Comparison of ENCODE assay signal across 8 mouse cellular contexts in the genomic region with DNA sequence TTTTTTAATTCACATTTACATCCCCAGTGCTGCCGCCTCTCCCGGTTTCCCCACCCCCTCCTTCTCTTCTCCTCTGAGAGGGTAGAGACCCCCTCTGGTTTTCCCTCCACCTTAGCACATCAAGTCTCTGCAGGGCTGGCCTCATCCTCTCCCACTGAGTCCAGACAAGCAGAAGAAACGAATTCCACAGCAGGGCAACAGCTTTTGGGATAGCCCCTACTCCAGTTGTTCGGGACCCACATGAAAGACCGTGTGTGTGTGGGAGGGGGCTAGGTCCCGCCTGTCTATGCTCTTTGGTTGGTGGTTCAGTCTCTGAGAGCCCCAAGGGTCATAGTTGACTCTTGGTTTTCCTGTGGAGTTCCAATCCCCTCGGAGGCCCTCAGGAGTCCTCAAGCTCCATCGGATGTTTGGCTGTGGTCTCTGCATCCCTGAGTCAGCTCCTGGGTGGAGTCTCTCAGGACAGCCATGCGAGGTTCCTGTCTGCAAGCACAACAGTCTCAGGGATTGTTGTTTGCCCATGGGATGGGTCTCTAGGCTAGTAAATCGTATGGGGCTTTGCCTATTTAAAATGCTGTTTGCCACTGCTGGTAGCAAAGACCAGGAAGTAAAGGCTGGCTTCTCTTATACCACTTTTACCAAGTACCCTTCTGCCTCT. TPM values are rescaled to one million over a fixed set of nuclear protein-coding genes. Genes with fewer than 3 reads are reported as not detected.
A peak's percentile ranks its signal among the peaks of the same experiment; 100 is the strongest.
DNase-seq lines count a peak whose midpoint lies in the region; ATAC-seq and TF ChIP-seq lines count a peak whose summit lies in the region.

No protein-coding gene starts in this region.

- peaks cover 7% of the 10 kb centered on the region for H3K4me1 ChIP-seq in testis, adult 2 months (ENCODE audit: control insufficient read depth, insufficient read depth, low read length)
- peaks cover 17% of the 10 kb centered on the region for H3K4me1 ChIP-seq in heart, embryonic 10.5 days
- H3K4me1 ChIP-seq in limb, embryonic 11.5 days (ENCODE audit: control insufficient read depth, insufficient read depth, low read length) = no peaks in the 10 kb centered on the region; the same call in 1 of the 2 replicates

- peak overlapping the region; percentile 77 for H3K9ac ChIP-seq in limb, embryonic 11.5 days (ENCODE audit: low read length)

- ATAC-seq in cerebellum, adult (ENCODE audit: insufficient number of reproducible peaks, low FRiP score, low TSS enrichment) = no peak
- ATAC-seq in limb, embryonic 11.5 days (ENCODE audit: insufficient number of reproducible peaks, low FRiP score, low TSS enrichment, low read depth) = peak; percentile 55
- no peak for ATAC-seq in activated CD4-positive, CD25-positive, alpha-beta regulatory T cell, adult 4 months

- no peak for TF ChIP-seq CTCF in testis, adult 2 months (IDR thresholded peaks at IDR 0.05; ENCODE audit: control insufficient read depth, insufficient read depth, insufficient replicate concordance, low read depth, low read length)

- no peaks in the 10 kb centered on the region for H3K27me3 ChIP-seq in testis, adult 2 months (ENCODE audit: control insufficient read depth, insufficient read depth, low read length)
- peaks cover 4% of the 10 kb centered on the region; the same call in 1 of the 2 replicates for H3K27me3 ChIP-seq in heart, embryonic 10.5 days (ENCODE audit: insufficient read depth, poor library complexity, severe bottlenecking)
- H3K27me3 ChIP-seq in limb, embryonic 11.5 days (ENCODE audit: control insufficient read depth, insufficient read depth, low read length) = no peaks in the 10 kb centered on the region
- no peaks in the 10 kb centered on the region for H3K27me3 ChIP-seq in myocyte (ENCODE audit: control insufficient read depth, insufficient read depth, insufficient read length)

- no peaks in the 10 kb centered on the region for H3K36me3 ChIP-seq in testis, adult 2 months (ENCODE audit: control insufficient read depth, insufficient read depth, low read length)
- peaks cover 32% of the 10 kb centered on the region for H3K36me3 ChIP-seq in heart, embryonic 10.5 days
- H3K36me3 ChIP-seq in limb, embryonic 11.5 days (ENCODE audit: control insufficient read depth, insufficient read depth, low read length) = peaks cover 5% of the 10 kb centered on the region; the same call in 1 of the 2 replicates
- peaks cover 6% of the 10 kb centered on the region for H3K36me3 ChIP-seq in myocyte (ENCODE audit: control insufficient read depth, insufficient read depth)

- no peaks in the 10 kb centered on the region for H3K9me3 ChIP-seq in heart, embryonic 10.5 days
- H3K9me3 ChIP-seq in limb, embryonic 11.5 days (ENCODE audit: control insufficient read depth, low read length) = no peaks in the 10 kb centered on the region

- peak overlapping the region; percentile 90 for H3K27ac ChIP-seq in testis, adult 2 months (ENCODE audit: control insufficient read depth, insufficient read depth, low read depth, low read length)
- H3K27ac ChIP-seq in heart, embryonic 10.5 days = peak overlapping the region; percentile 86
- H3K27ac ChIP-seq in limb, embryonic 11.5 days (replicated peaks; ENCODE audit: low read depth, low read length) = peak overlapping the region; percentile 72; the same call in 1 of the 2 replicates

- peak; percentile 16 for DNase-seq in cerebellum, adult 11 months
- DNase-seq in testis, postnatal 10 days (ENCODE audit: low spot score) = no peak
- no peak for DNase-seq in heart, embryonic 10.5 days (ENCODE audit: low spot score)
- DNase-seq in limb, embryonic 11.5 days (ENCODE audit: low spot score) = peak; percentile 29

- H3K4me2 ChIP-seq in limb, embryonic 11.5 days (ENCODE audit: low read depth, severe bottlenecking) = peak overlapping the region; percentile 97
- H3K4me2 ChIP-seq in myocyte (ENCODE audit: low read depth) = peak overlapping the region; percentile 84

- 27% methylated on average over 10 of the region's 10 CpGs for WGBS in heart, embryonic 10.5 days
- 33% methylated on average over 10 of the region's 10 CpGs for WGBS in limb, embryonic 11.5 days

- H3K4me3 ChIP-seq in testis, adult 2 months (ENCODE audit: control insufficient read depth, low read depth, low read length) = peak overlapping the region; percentile 92
- H3K4me3 ChIP-seq in heart, embryonic 10.5 days = peak overlapping the region; percentile 77
- peak overlapping the region; percentile 81 for H3K4me3 ChIP-seq in limb, embryonic 11.5 days (ENCODE audit: low read depth, low read length)
- peak overlapping the region; percentile 37 for H3K4me3 ChIP-seq in myocyte

- peaks cover 6% of the 10 kb centered on the region for H3K79me2 ChIP-seq in myocyte (ENCODE audit: control insufficient read depth, insufficient read depth)

- no peak overlapping the region for H3ac ChIP-seq in myocyte (ENCODE audit: control insufficient read depth, insufficient read length)

- no peak for TF ChIP-seq POLR2A in testis, adult 2 months (IDR thresholded peaks at IDR 0.05; ENCODE audit: control insufficient read depth, low read depth, low read length)
- TF ChIP-seq POLR2A in myocyte (IDR thresholded peaks at IDR 0.05; ENCODE audit: insufficient read length, low read depth) = no peak

TF ChIP-seq in myocyte, 11 proteins besides CTCF, POLR2A, EP300 and RAD21:
- TF ChIP-seq REST (IDR thresholded peaks at IDR 0.05; ENCODE audit: insufficient read depth, insufficient read length) = no peak
- TF ChIP-seq MYOD1 (IDR thresholded peaks at IDR 0.05; ENCODE audit: control insufficient read depth in 1 of 3, insufficient read length in 2 of 3, low read depth in 2 of 3) = no peak

RNA-seq across cellular contexts. Expression of gene Ppih, which starts 0.7 kb away (rescaled TPM):
- polyA plus RNA-seq in testis, adult 2 months (2012; rRNA removed) = 20.1 and 28.9 TPM in 2 replicates
- polyA plus RNA-seq in heart, embryonic 10.5 days (2016; fragmentation: Nextera tagmentation; extraction: Ambion mirVana) = 70.6 and 98.8 TPM in 2 replicates
- polyA plus RNA-seq in limb, embryonic 11.5 days (2014; fragmentation: Nextera tagmentation; extraction: Ambion mirVana) = 162 and 170 TPM in 2 replicates
- polyA plus RNA-seq in myocyte (2012; fragmentation: generic; extraction: Trizol) = 22.2 TPM
- 10 to 100 TPM; 38.7 to 42.8 TPM for polyA plus RNA-seq in activated CD4-positive, CD25-positive, alpha-beta regulatory T cell, adult 4 months (2017; shearing (Covaris generic))

RNA-seq across cellular contexts. Expression of gene Ybx1, which starts 26.6 kb away (rescaled TPM):
- polyA plus RNA-seq in testis, adult 2 months (2012; rRNA removed) = 821 and 914 TPM in 2 replicates
- 712 and 1,091 TPM in 2 replicates for polyA plus RNA-seq in heart, embryonic 10.5 days (2016; fragmentation: Nextera tagmentation; extraction: Ambion mirVana)
- polyA plus RNA-seq in limb, embryonic 11.5 days (2014; fragmentation: Nextera tagmentation; extraction: Ambion mirVana) = 1,145 and 1,200 TPM in 2 replicates
- 734 TPM for polyA plus RNA-seq in myocyte (2012; fragmentation: generic; extraction: Trizol)
- 100 to 1,000 TPM; 172 to 180 TPM for polyA plus RNA-seq in activated CD4-positive, CD25-positive, alpha-beta regulatory T cell, adult 4 months (2017; shearing (Covaris generic))

Comparison
In these comparisons a context has a peak if more than half of its experiments do, and no peak if none do; other contexts are left out.
1. DNase-seq: peak in cerebellum, adult 11 months (single experiment) and limb, embryonic 11.5 days (single experiment); none in testis, postnatal 10 days (single experiment) and heart, embryonic 10.5 days (single experiment).
2. H3K4me3 ChIP-seq: peak in every context shown above with its lines; median percentile 92 in testis, adult 2 months; 81 in limb, embryonic 11.5 days; 77 in heart, embryonic 10.5 days; 37 in myocyte.
3. Peak in every context shown above with its lines, with median percentiles within 50 percentile points of each other: H3K27ac ChIP-seq.